ENCODE assay signal across 10 mouse cellular contexts in genomic region chr11:103763410-103764163, GRCm38 (mm10). TPM values are rescaled to one million over a fixed set of nuclear protein-coding genes. Genes with fewer than 3 reads are reported as not detected.
DNase-seq lines count a peak whose midpoint lies in the region; ATAC-seq and TF ChIP-seq lines count a peak whose summit lies in the region.
"Had no signal": no experiment of that assay in that cellular context is flagged by ENCODE, and none has a peak within 500 bp of the region (broad histone marks: within the 10 kb centered on the region; RNA-seq: fewer than 3 reads in every experiment).

No protein-coding gene starts in this region.

- no peak for TF ChIP-seq EP300 in lung, postnatal 0 days (IDR thresholded peaks at IDR 0.05)

- peak; percentile 85 for TF ChIP-seq CTCF in lung, postnatal 0 days (IDR thresholded peaks at IDR 0.05)

- DNase-seq in adrenal gland, adult 2 months: peak; percentile 46
- no peak for DNase-seq in adrenal gland, postnatal 25 days
- peak; percentile 25 for DNase-seq in 3134 (ENCODE audit: extremely low read depth, insufficient read length, low spot score)
- DNase-seq in c-Kit-negative CD71-positive TER-119-positive erythroid progenitor cells, embryonic 14.5 days (ENCODE audit: low read depth, low spot score): peak; percentile 40
- peak; percentile 83 for DNase-seq in forebrain, embryonic 14.5 days (ENCODE audit: low spot score)
- peak; percentile 26 to 49 for DNase-seq in kidney, adult 8-10 months
- peak; percentile 72 for DNase-seq in lung, postnatal 0 days (ENCODE audit: low spot score)
- DNase-seq in right cerebral cortex, postnatal 14 days: peak; percentile 13

- no peak overlapping the region for H3K9ac ChIP-seq in forebrain, embryonic 14.5 days (ENCODE audit: low read length)
- H3K9ac ChIP-seq in lung, postnatal 0 days (replicated peaks; ENCODE audit: low read depth): no peak overlapping the region
- H3K9ac ChIP-seq: stomach, embryonic 15.5 days had no signal

- no peaks in the 10 kb centered on the region; the same call in 1 of the 2 replicates for H3K4me1 ChIP-seq in forebrain, embryonic 14.5 days (ENCODE audit: control insufficient read depth, insufficient read depth, low read length)
- no peaks in the 10 kb centered on the region for H3K4me1 ChIP-seq in lung, postnatal 0 days (ENCODE audit: insufficient read depth, low read depth, low read length)
- H3K4me1 ChIP-seq: stomach, embryonic 15.5 days had no signal

- H3K27ac ChIP-seq in forebrain, embryonic 14.5 days (ENCODE audit: low read depth, low read length): no peak overlapping the region
- no peak overlapping the region for H3K27ac ChIP-seq in lung, postnatal 0 days (ENCODE audit: low read length)
- H3K27ac ChIP-seq: stomach, embryonic 15.5 days had no signal

- 34% methylated on average over 10 of the region's 10 CpGs for WGBS in forebrain, embryonic 14.5 days
- WGBS in lung, postnatal 0 days: 17% methylated on average over 10 of the region's 10 CpGs

- ATAC-seq in forebrain, embryonic 14.5 days: peak; percentile 60
- peak; percentile 37 for ATAC-seq in lung, postnatal 0 days
- ATAC-seq: Patski had no signal

- no peak overlapping the region for H3K4me2 ChIP-seq in forebrain, embryonic 14.5 days (ENCODE audit: low read length)
- no peak overlapping the region for H3K4me2 ChIP-seq in lung, postnatal 0 days (replicated peaks; ENCODE audit: low read depth, low read length)
- H3K4me2 ChIP-seq: stomach, embryonic 15.5 days had no signal

- no peak overlapping the region for H3K4me3 ChIP-seq in forebrain, embryonic 14.5 days (ENCODE audit: low read depth, low read length)
- no peak overlapping the region for H3K4me3 ChIP-seq in lung, postnatal 0 days (ENCODE audit: low read depth, low read length)
- H3K4me3 ChIP-seq: stomach, embryonic 15.5 days had no signal

- H3K36me3 ChIP-seq in forebrain, embryonic 14.5 days (ENCODE audit: control insufficient read depth, insufficient read depth, low read length): no peaks in the 10 kb centered on the region
- no peaks in the 10 kb centered on the region for H3K36me3 ChIP-seq in lung, postnatal 0 days (ENCODE audit: insufficient read depth, low read length)
- H3K36me3 ChIP-seq: stomach, embryonic 15.5 days had no signal

- no peaks in the 10 kb centered on the region for H3K9me3 ChIP-seq in forebrain, embryonic 14.5 days (replicated peaks; ENCODE audit: control insufficient read depth, low read length)
- no peaks in the 10 kb centered on the region for H3K9me3 ChIP-seq in lung, postnatal 0 days (ENCODE audit: low read length)
- H3K9me3 ChIP-seq: stomach, embryonic 15.5 days had no signal

- peaks cover 15% of the 10 kb centered on the region; the same call in 1 of the 2 replicates for H3K27me3 ChIP-seq in forebrain, embryonic 14.5 days (replicated peaks; ENCODE audit: control insufficient read depth, insufficient read depth, low read length)
- H3K27me3 ChIP-seq in lung, postnatal 0 days (replicated peaks; ENCODE audit: insufficient read depth, low read length): no peaks in the 10 kb centered on the region

RNA-seq across cellular contexts. Expression of gene Wnt3, which starts 10.4 kb away (rescaled TPM):
- under 1 TPM in 1 of 2 experiments, not detected in 1; 0.17 TPM for total RNA-seq in adrenal gland, adult 2 months (2021)
- polyA plus RNA-seq in adrenal gland, adult 2 months (2012; rRNA removed): not detected in 2 replicates
- 0.15 TPM in 1 of 2 replicates, not detected in the other for total RNA-seq in adrenal gland, postnatal 25 days (2021)
- 5.7 and 6.6 TPM in 2 replicates for polyA plus RNA-seq in forebrain, embryonic 14.5 days (2014; fragmentation: Nextera tagmentation; extraction: Ambion mirVana)
- 0.08 and 0.49 TPM in 2 replicates for polyA plus RNA-seq in lung, postnatal 0 days (2015; fragmentation: Nextera tagmentation; extraction: Ambion mirVana)
- polyA plus RNA-seq: Patski had no signal

RNA-seq across cellular contexts. Expression of gene Wnt9b, which starts 14.0 kb away (rescaled TPM):
- under 1 TPM; 0.09 to 0.45 TPM for total RNA-seq in adrenal gland, adult 2 months (2021)
- polyA plus RNA-seq in adrenal gland, adult 2 months (2012; rRNA removed): 0.40 and 0.47 TPM in 2 replicates
- 0.12 TPM in 1 of 2 replicates, not detected in the other for total RNA-seq in adrenal gland, postnatal 25 days (2021)
- 0.10 and 0.26 TPM in 2 replicates for polyA plus RNA-seq in forebrain, embryonic 14.5 days (2014; fragmentation: Nextera tagmentation; extraction: Ambion mirVana)
- polyA plus RNA-seq in lung, postnatal 0 days (2015; fragmentation: Nextera tagmentation; extraction: Ambion mirVana): 0.08 and 0.11 TPM in 2 replicates
- polyA plus RNA-seq: Patski; stomach, embryonic 15.5 days had no signal
